ENCODE assay signal across 8 mouse cellular contexts in genomic region chr11:109302338-109302737, GRCm38 (mm10). TPM values are rescaled to one million over a fixed set of nuclear protein-coding genes. Genes with fewer than 3 reads are reported as not detected.
A peak's percentile ranks its signal among the peaks of the same experiment; 100 is the strongest.
DNase-seq lines count a peak whose midpoint lies in the region; ATAC-seq and TF ChIP-seq lines count a peak whose summit lies in the region.
"Had no signal": no experiment of that assay in that cellular context is flagged by ENCODE, and none has a peak within 500 bp of the region (broad histone marks: within the 10 kb centered on the region; RNA-seq: fewer than 3 reads in every experiment).

No protein-coding gene starts in this region.

- no peak overlapping the region for H3K4me3 ChIP-seq in liver, adult 2 months (ENCODE audit: insufficient read depth, low read depth, low read length)
- H3K4me3 ChIP-seq in liver, postnatal 0 days (ENCODE audit: low read depth, low read length), result no peak overlapping the region
- H3K4me3 ChIP-seq in heart, postnatal 0 days (ENCODE audit: low read depth, low read length), result no peak overlapping the region

- H3K79me2 ChIP-seq in liver, adult 2 months (ENCODE audit: control insufficient read depth, insufficient read depth, low read length), result no peaks in the 10 kb centered on the region

- H3K4me1 ChIP-seq in liver, adult 2 months (ENCODE audit: control insufficient read depth, insufficient read depth, low read length), result 0 out of 2 replicates have a peak, but pooled peaks cover 3% of the 10 kb centered on the region
- H3K4me1 ChIP-seq in liver, postnatal 0 days (ENCODE audit: insufficient read depth), result peaks cover 5% of the 10 kb centered on the region
- H3K4me1 ChIP-seq in heart, postnatal 0 days (ENCODE audit: control insufficient read depth, insufficient read depth), result peaks cover 5% of the 10 kb centered on the region; the same call in 1 of the 2 replicates

- H3K9ac ChIP-seq in liver, adult 2 months (ENCODE audit: low read depth, low read length), result no peak overlapping the region
- H3K9ac ChIP-seq in liver, postnatal 0 days (replicated peaks), result no peak overlapping the region
- H3K9ac ChIP-seq in heart, postnatal 0 days (replicated peaks; ENCODE audit: low read depth, low read length), result no peak overlapping the region

- no peak overlapping the region for H3K27ac ChIP-seq in liver, adult 2 months (replicated peaks; ENCODE audit: insufficient read depth, low read depth, low read length)
- no peak overlapping the region for H3K27ac ChIP-seq in liver, postnatal 0 days (ENCODE audit: low read depth)
- H3K27ac ChIP-seq in heart, postnatal 0 days (ENCODE audit: low read depth), result no peak overlapping the region

- peak; percentile 19 for DNase-seq in liver, adult 2 months (ENCODE audit: extremely low read depth, low read depth, low spot score)
- no peak for DNase-seq in liver, postnatal 0 days
- DNase-seq in adrenal gland, postnatal 36 days, result peak; percentile 66 to 77
- DNase-seq in heart, postnatal 0 days (ENCODE audit: low spot score), result peak; percentile 22
- DNase-seq in lung, postnatal 25 days (ENCODE audit: low spot score), result peak; percentile 63
- DNase-seq in embryo, embryonic 10 days (ENCODE audit: low spot score), result no peak
- no peak for DNase-seq in cerebellum, adult 8-10 months

- TF ChIP-seq POLR2A in liver, adult 2 months (IDR thresholded peaks at IDR 0.05; ENCODE audit: extremely low read depth, insufficient read depth, low read length), result no peak

- 52% methylated on average over 4 of the region's 4 CpGs for WGBS in liver, adult 2 months
- 42% methylated on average over 4 of the region's 4 CpGs for WGBS in liver, postnatal 0 days (ENCODE audit: insufficient replicate concordance)
- 28% methylated on average over 4 of the region's 4 CpGs for WGBS in heart, postnatal 0 days

- no peak overlapping the region for H3K4me2 ChIP-seq in liver, postnatal 0 days (ENCODE audit: low read depth, low read length)
- H3K4me2 ChIP-seq in heart, postnatal 0 days (ENCODE audit: low read depth, low read length), result no peak overlapping the region

- ATAC-seq in liver, postnatal 0 days, result no peak
- no peak for ATAC-seq in heart, postnatal 0 days (ENCODE audit: insufficient read depth, low read depth)
- ATAC-seq: midbrain, embryonic 16.5 days had no signal

- TF ChIP-seq EP300 in liver, postnatal 0 days (IDR thresholded peaks at IDR 0.05; ENCODE audit: low read depth), result no peak
- no peak for TF ChIP-seq EP300 in heart, postnatal 0 days (IDR thresholded peaks at IDR 0.05; ENCODE audit: low read depth)

- no peaks in the 10 kb centered on the region for H3K27me3 ChIP-seq in liver, adult 2 months (ENCODE audit: control insufficient read depth, insufficient read depth, low read length)
- peaks cover 2% of the 10 kb centered on the region; the same call in 1 of the 2 replicates for H3K27me3 ChIP-seq in liver, postnatal 0 days (ENCODE audit: insufficient read depth, low read length)
- no peaks in the 10 kb centered on the region for H3K27me3 ChIP-seq in heart, postnatal 0 days (ENCODE audit: control insufficient read depth, insufficient read depth, low read length)

- no peaks in the 10 kb centered on the region for H3K36me3 ChIP-seq in liver, adult 2 months (ENCODE audit: control insufficient read depth, insufficient read depth, low read length)
- no peaks in the 10 kb centered on the region for H3K36me3 ChIP-seq in liver, postnatal 0 days (replicated peaks; ENCODE audit: insufficient read depth, low read length)
- H3K36me3 ChIP-seq in heart, postnatal 0 days (replicated peaks; ENCODE audit: control insufficient read depth, insufficient read depth, low read length), result no peaks in the 10 kb centered on the region

- no peaks in the 10 kb centered on the region for H3K9me3 ChIP-seq in liver, postnatal 0 days (ENCODE audit: low read length)
- H3K9me3 ChIP-seq in heart, postnatal 0 days (replicated peaks; ENCODE audit: control insufficient read depth, low read length), result no peaks in the 10 kb centered on the region

- no peak for TF ChIP-seq CTCF in liver, adult 2 months (IDR thresholded peaks at IDR 0.05; ENCODE audit: low read depth, low read length)
- TF ChIP-seq CTCF in liver, postnatal 0 days (IDR thresholded peaks at IDR 0.05; ENCODE audit: low read depth), result no peak
- no peak for TF ChIP-seq CTCF in heart, postnatal 0 days (IDR thresholded peaks at IDR 0.05; ENCODE audit: low read depth)

RNA-seq across cellular contexts. Expression of gene Rgs9, which starts 4.4 kb away (rescaled TPM):
- total RNA-seq in liver, adult 2 months (2014; rRNA removed), result 0.37 and 0.54 TPM in 2 replicates
- 0.09 and 0.22 TPM in 2 replicates for polyA plus RNA-seq in liver, adult 2 months (2012; rRNA removed)
- 0.11 TPM in 1 of 2 replicates, not detected in the other for polyA plus RNA-seq in liver, postnatal 0 days (2015; fragmentation: Nextera tagmentation; extraction: Ambion mirVana)
- total RNA-seq in adrenal gland, postnatal 36 days (2021), result 1 to 10 TPM; 3.1 to 5.1 TPM
- 0.62 and 0.80 TPM in 2 replicates for total RNA-seq in heart, postnatal 0 days (2014; rRNA removed; ENCODE audit: low replicate concordance)
- 0.23 and 0.33 TPM in 2 replicates for polyA plus RNA-seq in heart, postnatal 0 days (2015; fragmentation: Nextera tagmentation; extraction: Ambion mirVana)

Comparison
In these comparisons a context has a peak if more than half of its experiments do, and no peak if none do; other contexts are left out.
1. DNase-seq: peak in liver, adult 2 months (single experiment), adrenal gland, postnatal 36 days (2 of 2), heart, postnatal 0 days (single experiment) and lung, postnatal 25 days (single experiment); none in liver, postnatal 0 days (single experiment), embryo, embryonic 10 days (single experiment) and cerebellum, adult 8-10 months (single experiment).